Mouse (Mus musculus) embryonic facial prominence, embryonic 12.5 days (tissue): ENCODE data around the gene Sept4. TPM values are rescaled to one million over a fixed set of nuclear protein-coding genes. Genes with fewer than 3 reads are reported as not detected.
A peak's percentile ranks its signal among the peaks of the same experiment; 100 is the strongest.

Source experiments
- ATAC-seq: fragments of 200-750 bp; cut with Nextera tagmentation; 2 replicates; pipeline ENCODE4 v1.8.0; 2017; ENCODE audit not compliant: insufficient number of reproducible peaks, insufficient read depth, low FRiP score, low TSS enrichment
- H3K27ac ChIP-seq: fragments of 300-500 bp; sonication (generic); 2 replicates; pipeline ENCODE4 v1.5.1; 2016; ENCODE audit warnings: mild to moderate bottlenecking
- H3K27me3 ChIP-seq: fragments of 300-500 bp; sonication (generic); 2 replicates; pipeline ENCODE4 v1.6.1; 2016; ENCODE audit warnings: mild to moderate bottlenecking, moderate library complexity
- H3K36me3 ChIP-seq: fragments of 300-500 bp; sonication (generic); 2 replicates; pipeline ENCODE4 v1.6.1; 2016; ENCODE audit warnings: mild to moderate bottlenecking
- H3K4me1 ChIP-seq: fragments of 300-500 bp; sonication (generic); 2 replicates; pipeline ENCODE4 v1.6.1; 2016
- H3K4me2 ChIP-seq: fragments of 300-500 bp; sonication (generic); replicated peaks from 2 replicates; pipeline ENCODE4 v1.6.1; 2016; ENCODE audit warnings: mild to moderate bottlenecking, moderate library complexity
- H3K4me3 ChIP-seq: fragments of 300-500 bp; sonication (generic); 2 replicates; pipeline ENCODE4 v1.5.1; 2016; ENCODE audit warnings: mild to moderate bottlenecking
- H3K9ac ChIP-seq: fragments of 300-500 bp; sonication (generic); 2 replicates; pipeline ENCODE4 v1.6.1; 2016; ENCODE audit warnings: mild to moderate bottlenecking, moderate library complexity
- H3K9me3 ChIP-seq: fragments of 300-500 bp; sonication (generic); 2 replicates; pipeline ENCODE4 v1.6.1; 2016; ENCODE audit warnings: mild to moderate bottlenecking, moderate library complexity
- WGBS: fragments of 180-500 bp; shearing (Covaris S2); methylation state at CpG from one replicate; pipeline ENCODE4 v1.1.7; 2016; 5-methylcytosine and 5-hydroxymethylcytosine counted together
- polyA plus RNA-seq: library from polyadenylated mRNA; unstranded; fragments of >200 nt; fragmentation: Nextera tagmentation; extraction: Ambion mirVana; gene quantifications from 2 replicates; pipeline ENCODE4 v1.2.1, GENCODE M21; 2016

Gene Sept4
- polyA plus RNA-seq, 1 experiment from 2014 or later = 13.3 TPM

- under 1% methylated on average over 15 of the region's 15 CpGs for WGBS
- Histone ChIP-seq H3K9me3 (no peaks in the 10 kb centered on the region), H3K27ac (peak overlapping the region; percentile 93), H3K4me1 (peaks cover 53% of the 10 kb centered on the region), H3K36me3 (peaks cover 14% of the 10 kb centered on the region), H3K4me3 (peak overlapping the region; percentile 72), H3K4me2 (peak overlapping the region; percentile 79), H3K9ac (peak overlapping the region; percentile 77), H3K27me3 (no peaks in the 10 kb centered on the region)
- no peak; the same call in 1 of the 2 replicates for ATAC-seq
These were observed 23.6 kb downstream of the Sept4 start for GRCm38 (mm10) chr11:87592354-87592695.

- 37% methylated on average over 13 of the region's 13 CpGs for WGBS
- H3K36me3 ChIP-seq = peaks cover 20% of the 10 kb centered on the region
- H3K27ac ChIP-seq = peak overlapping the region; percentile 93
- H3K27me3 ChIP-seq = no peaks in the 10 kb centered on the region
- H3K4me2 ChIP-seq = peak overlapping the region; percentile 79
- ATAC-seq = no peak
- H3K4me1 ChIP-seq = peaks cover 53% of the 10 kb centered on the region
- H3K9ac ChIP-seq = peak overlapping the region; percentile 77
- H3K9me3 ChIP-seq = no peaks in the 10 kb centered on the region
- H3K4me3 ChIP-seq = peak overlapping the region; percentile 72
These were observed 24.3 kb downstream of the Sept4 start for GRCm38 (mm10) chr11:87592713-87593598.

GRCm38 (mm10) chr11:87595327-87595841 lies 26.7 kb downstream of the Sept4 start:
- H3K4me3 ChIP-seq = peak overlapping the region; percentile 77
- H3K9ac ChIP-seq = peak overlapping the region; percentile 93
- peak overlapping the region; percentile 87 for H3K4me2 ChIP-seq
- H3K4me1 ChIP-seq = peaks cover 40% of the 10 kb centered on the region
- peaks cover 45% of the 10 kb centered on the region for H3K36me3 ChIP-seq
- H3K27ac ChIP-seq = peak overlapping the region; percentile 87
- WGBS = 2% methylated on average over 35 of the region's 37 CpGs
- no peaks in the 10 kb centered on the region for H3K27me3 ChIP-seq
- H3K9me3 ChIP-seq = no peaks in the 10 kb centered on the region
- ATAC-seq = peak; percentile 70

GRCm38 (mm10) chr11:87595976-87596375 lies 27.3 kb downstream of the Sept4 start:
- H3K4me2 ChIP-seq = peak overlapping the region; percentile 87
- 7% methylated on average over 7 of the region's 7 CpGs for WGBS
- peaks cover 35% of the 10 kb centered on the region for H3K4me1 ChIP-seq
- H3K9ac ChIP-seq = peak overlapping the region; percentile 93
- peaks cover 51% of the 10 kb centered on the region for H3K36me3 ChIP-seq
- peak overlapping the region; percentile 87 for H3K27ac ChIP-seq
- H3K27me3 ChIP-seq = no peaks in the 10 kb centered on the region
- H3K9me3 ChIP-seq = no peaks in the 10 kb centered on the region
- no peak for ATAC-seq
- peak overlapping the region; percentile 77 for H3K4me3 ChIP-seq

GRCm38 (mm10) chr11:87596492-87596891 lies 27.8 kb downstream of the Sept4 start:
- Histone ChIP-seq H3K4me2 (peak overlapping the region; percentile 87), H3K27ac (0 out of 2 replicates have a peak overlapping the region, but pooled peaks have one; percentile 87), H3K36me3 (peaks cover 56% of the 10 kb centered on the region), H3K27me3 (no peaks in the 10 kb centered on the region), H3K9me3 (no peaks in the 10 kb centered on the region), H3K4me3 (peak overlapping the region; percentile 77), H3K4me1 (peaks cover 35% of the 10 kb centered on the region), H3K9ac (peak overlapping the region; percentile 93)
- WGBS = 33% methylated on average over 2 of the region's 2 CpGs
- no peak for ATAC-seq

- no peaks in the 10 kb centered on the region for H3K9me3 ChIP-seq
- H3K27ac ChIP-seq = 0 out of 2 replicates have a peak overlapping the region, but pooled peaks have one; percentile 87
- H3K4me3 ChIP-seq = no peak overlapping the region
- 0 out of 2 replicates have a peak overlapping the region, but pooled peaks have one; percentile 93 for H3K9ac ChIP-seq
- peaks cover 61% of the 10 kb centered on the region for H3K36me3 ChIP-seq
- H3K4me1 ChIP-seq = peaks cover 35% of the 10 kb centered on the region
- peak overlapping the region; percentile 87; the same call in 1 of the 2 replicates for H3K4me2 ChIP-seq
- H3K27me3 ChIP-seq = no peaks in the 10 kb centered on the region
- ATAC-seq = no peak
These were observed 28.4 kb downstream of the Sept4 start for GRCm38 (mm10) chr11:87597061-87597460.

- Histone ChIP-seq H3K27me3 (no peaks in the 10 kb centered on the region), H3K4me2 (no peak overlapping the region), H3K4me3 (no peak overlapping the region), H3K36me3 (peaks cover 76% of the 10 kb centered on the region), H3K4me1 (peaks cover 20% of the 10 kb centered on the region), H3K9ac (no peak overlapping the region), H3K27ac (no peak overlapping the region), H3K9me3 (no peaks in the 10 kb centered on the region)
- ATAC-seq = no peak
- WGBS = 89% methylated on average over 13 of the region's 13 CpGs
These were observed 30.8 kb downstream of the Sept4 start for GRCm38 (mm10) chr11:87599395-87600089.

GRCm38 (mm10) chr11:87600322-87600853 lies 31.7 kb downstream of the Sept4 start:
- H3K27ac ChIP-seq = no peak overlapping the region
- 90% methylated on average over 10 of the region's 10 CpGs for WGBS
- no peaks in the 10 kb centered on the region for H3K27me3 ChIP-seq
- no peaks in the 10 kb centered on the region for H3K9me3 ChIP-seq
- no peak overlapping the region for H3K4me2 ChIP-seq
- H3K4me1 ChIP-seq = peaks cover 13% of the 10 kb centered on the region
- peaks cover 85% of the 10 kb centered on the region for H3K36me3 ChIP-seq
- no peak overlapping the region for H3K9ac ChIP-seq
- H3K4me3 ChIP-seq = no peak overlapping the region
- ATAC-seq = no peak

- no peak overlapping the region for H3K4me3 ChIP-seq
- peaks cover 97% of the 10 kb centered on the region for H3K36me3 ChIP-seq
- no peak overlapping the region for H3K27ac ChIP-seq
- H3K9ac ChIP-seq = no peak overlapping the region
- ATAC-seq = no peak
- H3K9me3 ChIP-seq = no peaks in the 10 kb centered on the region
- no peaks in the 10 kb centered on the region; the same call in 1 of the 2 replicates for H3K4me1 ChIP-seq
- 96% methylated on average over 9 of the region's 9 CpGs for WGBS
- no peaks in the 10 kb centered on the region for H3K27me3 ChIP-seq
- no peak overlapping the region for H3K4me2 ChIP-seq
These were observed 33.5 kb downstream of the Sept4 start for GRCm38 (mm10) chr11:87602234-87602633.

- no peak overlapping the region for H3K9ac ChIP-seq
- no peaks in the 10 kb centered on the region for H3K27me3 ChIP-seq
- H3K27ac ChIP-seq = no peak overlapping the region
- H3K4me2 ChIP-seq = no peak overlapping the region
- 93% methylated on average over 2 of the region's 2 CpGs for WGBS
- H3K4me1 ChIP-seq = no peaks in the 10 kb centered on the region
- no peaks in the 10 kb centered on the region for H3K9me3 ChIP-seq
- peaks cover 97% of the 10 kb centered on the region for H3K36me3 ChIP-seq
- ATAC-seq = no peak
- no peak overlapping the region for H3K4me3 ChIP-seq
These were observed 34.9 kb downstream of the Sept4 start for GRCm38 (mm10) chr11:87603571-87603970.

- H3K4me3 ChIP-seq = no peak overlapping the region
- no peaks in the 10 kb centered on the region for H3K9me3 ChIP-seq
- H3K4me1 ChIP-seq = no peaks in the 10 kb centered on the region
- H3K27ac ChIP-seq = no peak overlapping the region
- WGBS = 84% methylated on average over 7 of the region's 7 CpGs
- H3K9ac ChIP-seq = no peak overlapping the region
- H3K4me2 ChIP-seq = no peak overlapping the region
- no peak for ATAC-seq
- peaks cover 96% of the 10 kb centered on the region for H3K36me3 ChIP-seq
- no peaks in the 10 kb centered on the region for H3K27me3 ChIP-seq
These were observed 40.6 kb downstream of the Sept4 start for GRCm38 (mm10) chr11:87609264-87609663.
